Mouse (Mus musculus) adrenal gland, adult 18-20 months (tissue): ENCODE data around the gene Trabd2b. TPM values are rescaled to one million over a fixed set of nuclear protein-coding genes. Genes with fewer than 3 reads are reported as not detected.
A peak's percentile ranks its signal among the peaks of the same experiment; 100 is the strongest.

Experiments used
- DNase-seq, 2 experiments: peaks; one replicate each; pipeline ENCODE4 v3.0.0; 2021 to 2022; ENCODE audit warnings: low spot score in 2 of 2
- total RNA-seq, 2 experiments: library from RNA; stranded (reverse); gene quantifications; 1 replicate in 1 of 2; 2 replicates in 1 of 2; pipeline ENCODE4 v1.2.3; 2021

The Trabd2b gene
- total RNA-seq, 2 experiments from 2014 or later: 1.4 to 4.7 TPM

- peak in 1 of 2 experiments; percentile 21 for DNase-seq
These were observed 230.6 kb downstream of the Trabd2b start for GRCm38 (mm10) chr4:114637120-114637519.

DNA sequence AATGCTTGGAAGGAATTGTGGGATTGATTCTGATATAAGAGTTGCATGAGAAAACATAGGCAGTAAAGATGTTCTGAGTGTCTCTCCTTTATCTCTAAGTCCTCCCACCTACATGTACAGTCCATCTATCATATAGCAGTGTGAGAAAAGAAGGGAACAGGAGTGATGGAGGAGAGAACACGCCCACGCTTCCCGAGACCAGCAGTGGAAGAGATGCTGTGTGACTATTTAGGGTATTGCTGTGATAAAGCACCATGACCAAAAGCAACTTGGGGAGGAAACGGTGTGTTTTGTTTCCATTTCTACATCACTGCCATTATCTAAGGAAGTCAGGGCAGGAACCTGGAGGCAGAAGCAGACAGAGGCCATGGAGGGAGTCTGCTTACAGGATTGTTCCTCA lies 235.9 kb downstream of the Trabd2b start:
- DNase-seq: no peak

DNA sequence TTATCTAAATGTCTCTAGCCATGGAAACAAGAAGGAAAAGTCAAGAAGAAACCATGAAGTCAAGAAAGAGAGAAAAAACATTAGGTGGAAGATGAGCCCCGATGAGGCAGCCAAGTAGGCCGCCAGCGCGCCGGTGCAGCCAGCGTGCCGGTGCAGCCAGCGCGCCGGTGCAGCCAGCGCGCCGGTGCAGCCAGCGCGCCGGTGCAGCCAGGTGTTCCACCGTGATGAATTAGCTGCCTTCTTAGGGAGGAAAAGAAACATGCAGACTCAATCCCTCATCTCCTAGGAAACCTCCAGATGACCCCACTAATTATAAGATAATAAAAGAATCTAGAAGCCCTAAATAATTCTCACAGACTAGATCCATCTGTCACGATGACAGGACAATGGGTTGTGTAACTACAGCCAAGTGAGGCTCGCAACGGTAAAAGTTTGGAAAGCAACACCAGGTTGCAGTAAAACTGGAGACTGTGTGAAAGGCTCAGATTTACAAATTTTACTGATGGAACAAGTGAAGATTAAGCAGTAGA lies 237.2 kb downstream of the Trabd2b start:
- DNase-seq: no peak

DNA sequence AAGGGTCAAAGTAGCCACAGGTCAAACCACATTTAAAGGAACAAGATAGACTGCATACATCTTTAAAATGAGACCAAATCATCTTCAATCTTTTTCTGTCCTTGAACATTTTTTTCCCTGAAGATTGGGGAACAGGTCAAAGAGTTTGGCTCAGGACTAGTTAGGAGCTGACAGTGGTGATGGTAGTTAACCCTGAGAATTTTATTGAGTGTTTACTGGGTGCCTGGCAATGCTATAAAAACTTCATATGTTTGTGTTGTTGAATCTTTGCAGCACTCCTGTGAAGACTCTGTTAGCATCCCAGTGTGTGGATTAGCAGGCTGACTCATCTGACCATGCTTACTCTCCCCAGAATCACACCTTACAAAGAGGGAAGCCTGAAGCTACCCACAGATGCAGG lies 238.8 kb downstream of the Trabd2b start:
- no peak for DNase-seq

- DNase-seq: no peak
These were observed 240.5 kb downstream of the Trabd2b start for GRCm38 (mm10) chr4:114646825-114647681.

- DNase-seq: peak; percentile 70 to 79
These were observed 241.2 kb downstream of the Trabd2b start for GRCm38 (mm10) chr4:114647689-114648088.

GRCm38 (mm10) chr4:114648532-114649074 lies 242.1 kb downstream of the Trabd2b start:
- DNase-seq: no peak

DNA sequence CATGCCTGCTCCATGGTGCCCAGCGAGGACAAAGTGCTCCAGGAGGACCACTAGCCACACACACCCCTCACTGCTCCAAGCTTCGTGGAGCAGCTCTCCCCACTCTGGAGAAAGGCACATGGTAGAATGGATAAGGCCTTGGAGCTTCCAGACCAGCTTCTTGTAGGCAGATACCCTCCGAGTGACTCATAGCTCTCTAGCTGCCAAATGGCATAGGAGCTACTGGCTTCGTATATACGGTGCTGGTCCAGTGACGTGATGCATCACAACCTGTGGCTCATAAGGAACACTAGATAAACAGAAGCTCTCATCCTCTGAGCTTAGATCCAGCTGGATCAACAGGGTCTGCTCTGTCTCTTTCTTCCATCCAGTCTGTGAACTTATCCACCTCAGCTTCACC lies 244.0 kb downstream of the Trabd2b start:
- DNase-seq: no peak

DNA sequence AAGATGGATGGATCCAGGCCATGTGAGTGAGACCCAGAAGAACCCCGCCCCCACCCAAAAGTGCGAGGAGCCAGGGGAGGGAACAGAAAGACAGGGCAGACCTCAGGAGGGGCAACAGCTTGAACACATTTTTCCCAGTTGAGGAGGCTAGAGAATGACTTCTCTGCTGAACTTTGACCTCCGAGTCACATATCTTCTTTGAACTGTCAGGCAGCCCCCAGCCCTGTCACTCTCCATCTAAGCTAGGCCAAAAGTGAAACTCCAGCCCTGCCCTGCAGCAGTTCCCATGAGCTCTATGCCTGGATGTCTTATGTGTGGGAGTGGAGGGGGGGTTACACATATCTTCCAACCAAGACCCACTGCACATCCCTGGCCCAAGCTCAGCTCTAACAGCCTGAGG lies 244.5 kb downstream of the Trabd2b start:
- no peak for DNase-seq

DNA sequence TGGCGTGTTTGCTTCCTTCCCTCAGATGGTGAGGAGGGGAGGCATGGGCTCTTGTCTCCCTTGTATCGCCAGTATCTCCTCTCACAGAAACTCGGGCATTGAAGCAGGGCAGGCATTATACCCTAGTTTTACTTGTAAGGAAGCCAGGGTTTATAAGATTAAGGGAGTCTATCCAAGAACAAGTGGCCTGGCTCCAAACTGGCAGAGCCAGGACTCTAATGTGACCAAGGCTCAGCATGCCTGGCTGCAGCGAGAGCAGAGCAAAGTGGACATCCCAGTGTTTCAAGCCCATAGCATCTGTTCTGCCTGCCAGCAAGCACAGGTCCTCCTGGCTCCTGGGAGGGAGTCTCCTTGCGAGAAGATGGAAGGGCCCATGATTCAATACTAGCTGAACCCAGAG lies 245.1 kb downstream of the Trabd2b start:
- no peak for DNase-seq

- no peak for DNase-seq
These were observed 245.9 kb downstream of the Trabd2b start for GRCm38 (mm10) chr4:114652400-114652799.

- no peak for DNase-seq
These were observed 251.4 kb downstream of the Trabd2b start for GRCm38 (mm10) chr4:114657933-114658332.

DNA sequence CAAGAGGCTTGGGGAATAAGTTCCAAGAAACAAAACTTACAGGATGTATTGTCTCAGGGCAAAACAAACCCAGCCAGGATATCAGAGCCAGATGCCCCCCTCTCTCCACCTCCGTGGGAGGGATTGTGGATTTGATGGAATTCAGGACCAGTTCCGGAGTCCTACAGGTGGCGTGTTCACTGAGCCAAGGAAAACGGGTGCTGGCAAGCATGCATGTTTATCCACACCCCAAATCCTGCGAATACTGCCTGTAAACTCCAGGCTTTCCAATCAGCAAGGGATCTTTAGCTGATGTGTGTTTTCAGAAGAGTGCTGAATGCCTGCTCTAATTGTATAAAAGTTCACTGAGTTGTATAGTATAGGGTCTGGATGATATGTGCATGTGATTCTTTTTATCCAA lies 253.4 kb downstream of the Trabd2b start:
- no peak for DNase-seq

- no peak for DNase-seq
These were observed 257.8 kb downstream of the Trabd2b start for GRCm38 (mm10) chr4:114664063-114665036.

Other genes starting within 250 kb of the Trabd2b start
- not detected for gene Skint11, start 243.3 kb upstream of the Trabd2b start, total RNA-seq